Mouse (Mus musculus) bone marrow macrophage, adult 2 months (primary cell): ENCODE results near the gene Fam168a. TPM values are rescaled to one million over a fixed set of nuclear protein-coding genes. Genes with fewer than 3 reads are reported as not detected.

ENCODE experiments used
- H3K27ac ChIP-seq: 2 replicates; pipeline ENCODE4 v1.5.1; 2012; ENCODE audit warnings: low read depth, low read length; ENCODE audit not compliant: insufficient read depth
- H3K4me1 ChIP-seq: 2 replicates; pipeline ENCODE4 v1.6.1; 2012; ENCODE audit warnings: low read length; ENCODE audit not compliant: control insufficient read depth, insufficient read depth
- H3K4me3 ChIP-seq: 2 replicates; pipeline ENCODE4 v1.5.1; 2012; ENCODE audit warnings: mild to moderate bottlenecking, low read length, moderate library complexity; ENCODE audit not compliant: insufficient read depth
- CTCF ChIP-seq: IDR thresholded peaks from 2 replicates; pipeline ENCODE4 v1.5.1; 2012; ENCODE audit warnings: low read depth, mild to moderate bottlenecking, low read length, moderate library complexity
- POLR2A ChIP-seq: IDR thresholded peaks from 2 replicates; pipeline ENCODE4 v1.6.1; 2012; ENCODE audit warnings: mild to moderate bottlenecking, low read depth, low read length, borderline replicate concordance
- polyA plus RNA-seq: library from polyadenylated mRNA; stranded (reverse); fragments of >200 nt; gene quantifications from 2 replicates; pipeline ENCODE4 v1.2.4, GENCODE M21; 2012; ENCODE audit not compliant: missing spikeins, insufficient read depth, insufficient read length

The Fam168a gene
- polyA plus RNA-seq, 1 experiment, result 32.1 TPM

DNA sequence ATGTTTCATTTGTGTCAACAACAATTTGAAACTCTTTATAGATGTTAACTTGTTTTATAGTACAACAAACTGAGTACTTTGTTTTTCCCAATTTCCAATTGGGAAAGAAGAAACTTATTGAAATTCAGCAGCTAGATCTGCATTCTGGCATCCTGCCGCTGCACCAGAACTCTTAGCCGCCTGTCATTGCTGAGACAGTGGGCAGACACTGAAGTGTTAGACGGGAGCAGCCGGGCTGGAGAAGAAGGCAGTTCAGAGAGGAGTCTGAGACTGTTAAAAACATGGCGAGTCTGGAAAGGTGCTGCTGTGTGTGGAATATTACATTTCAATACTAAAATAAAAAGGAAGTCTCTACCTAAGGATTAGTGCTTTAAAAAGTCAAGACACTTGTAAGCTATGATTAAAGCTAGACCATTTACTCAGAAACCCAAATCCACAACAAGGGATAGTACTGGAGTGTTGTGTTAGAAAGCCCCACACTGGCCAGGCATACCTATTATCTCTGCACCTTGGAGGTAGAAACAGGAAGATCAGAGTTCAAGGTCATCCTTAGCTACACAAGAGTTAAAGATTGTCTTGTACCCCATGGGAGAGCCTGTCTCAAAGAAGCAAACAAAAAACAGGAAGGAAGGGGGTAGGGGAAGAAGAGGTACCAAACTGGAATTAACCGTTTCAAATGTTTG lies 110.5 kb downstream of the Fam168a start:
- Histone ChIP-seq H3K4me3 (no peak overlapping the region), H3K27ac (no peak overlapping the region), H3K4me1 (peaks cover 22% of the 10 kb centered on the region)
- TF ChIP-seq CTCF, result no peak
- TF ChIP-seq POLR2A, result no peak

DNA sequence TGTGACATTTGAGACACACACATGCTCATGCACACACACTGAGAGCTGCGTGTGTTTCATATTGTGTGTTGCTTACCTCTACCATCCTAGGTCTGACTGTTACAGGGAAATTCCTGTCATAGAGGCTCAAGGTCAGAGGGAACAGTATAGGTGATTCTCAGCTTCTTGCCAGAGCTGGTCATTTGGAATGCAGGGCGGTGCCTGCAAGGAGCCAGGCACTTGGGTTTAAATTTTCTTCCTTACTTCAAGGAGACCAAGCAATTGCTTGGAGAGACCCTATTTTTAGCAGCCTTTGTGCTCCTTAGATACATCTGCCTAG lies 111.0 kb downstream of the Fam168a start:
- Histone ChIP-seq H3K4me3 (no peak overlapping the region), H3K4me1 (peaks cover 22% of the 10 kb centered on the region), H3K27ac (no peak overlapping the region)
- TF ChIP-seq CTCF (no peak), POLR2A (no peak)

DNA sequence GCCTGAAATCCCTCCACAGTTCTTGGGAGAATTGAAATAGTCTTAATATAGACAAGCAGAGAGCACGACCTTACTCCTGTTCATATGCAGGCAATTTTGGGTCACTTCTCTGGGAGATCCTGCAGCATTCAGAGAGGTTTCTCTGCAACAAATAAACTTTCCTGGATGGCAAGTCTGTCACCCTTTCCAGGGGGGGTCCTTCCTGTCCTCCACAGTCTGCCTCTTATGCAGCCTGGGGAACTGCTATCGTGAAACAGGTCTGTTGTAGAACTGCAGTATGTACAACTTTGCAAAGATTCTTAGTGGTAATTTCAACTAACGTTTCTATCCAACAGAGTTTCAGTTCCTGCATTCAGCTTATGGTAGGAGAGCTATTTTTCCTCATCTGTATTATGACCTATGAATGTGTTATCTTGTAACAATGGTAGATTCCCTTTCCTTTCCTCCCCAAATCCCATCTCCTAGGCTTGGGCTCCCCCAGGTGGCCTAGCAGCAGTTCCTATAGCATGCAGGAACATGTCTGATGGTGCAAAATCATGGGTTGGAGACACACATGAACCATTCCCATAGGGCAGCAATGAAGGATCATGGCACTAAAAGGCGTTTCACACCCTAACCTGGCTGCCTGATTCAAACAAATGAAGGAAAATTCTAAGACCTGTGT lies 112.1 kb downstream of the Fam168a start:
- Histone ChIP-seq H3K27ac (no peak overlapping the region), H3K4me3 (no peak overlapping the region), H3K4me1 (peaks cover 22% of the 10 kb centered on the region)
- TF ChIP-seq POLR2A (no peak), CTCF (no peak)

GRCm38 (mm10) chr7:100824661-100825060 lies 118.2 kb downstream of the Fam168a start:
- no peak overlapping the region for H3K4me3 ChIP-seq
- H3K27ac ChIP-seq, result no peak overlapping the region
- TF ChIP-seq CTCF, result no peak
- no peak for TF ChIP-seq POLR2A
- no peaks in the 10 kb centered on the region for H3K4me1 ChIP-seq

DNA sequence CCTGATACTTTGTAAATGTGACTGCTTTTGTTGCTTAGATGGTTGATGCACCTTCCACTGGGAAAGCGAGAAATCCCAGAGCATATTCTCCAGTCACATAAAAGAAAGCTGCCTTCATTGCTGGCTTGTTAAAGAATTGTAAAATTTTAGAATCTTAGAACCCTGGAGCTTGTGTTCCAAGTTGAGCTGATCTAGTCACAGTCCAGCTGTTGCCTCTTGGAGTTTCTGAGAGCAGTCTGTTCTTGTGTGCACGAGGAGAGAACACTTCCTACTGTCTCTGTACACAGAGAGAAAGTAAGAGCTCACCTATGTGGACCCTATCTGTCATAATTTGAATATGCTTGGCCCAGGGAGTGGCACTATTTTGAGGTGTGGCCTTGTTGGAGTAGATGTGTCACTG lies 122.1 kb downstream of the Fam168a start:
- TF ChIP-seq CTCF, result no peak
- Histone ChIP-seq H3K4me3 (no peak overlapping the region), H3K4me1 (no peaks in the 10 kb centered on the region), H3K27ac (no peak overlapping the region)

DNA sequence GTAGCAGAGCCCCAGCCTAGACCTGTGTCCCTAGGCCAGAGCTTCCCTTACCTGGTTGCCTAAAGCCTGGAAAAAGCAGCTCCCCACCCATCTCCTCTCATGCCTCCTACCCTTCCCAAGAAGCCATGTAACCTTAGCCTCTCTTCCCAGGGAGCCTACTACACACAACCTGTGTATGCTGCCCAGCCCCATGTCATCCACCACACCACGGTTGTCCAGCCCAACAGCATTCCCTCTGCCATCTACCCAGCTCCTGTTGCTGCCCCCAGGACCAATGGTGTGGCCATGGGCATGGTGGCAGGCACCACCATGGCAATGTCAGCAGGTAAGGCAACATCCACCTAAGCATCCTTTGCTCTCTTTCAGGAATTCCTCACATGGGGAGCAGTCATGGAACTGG lies 127.4 kb downstream of the Fam168a start:
- Histone ChIP-seq H3K27ac (no peak overlapping the region), H3K4me1 (no peaks in the 10 kb centered on the region), H3K4me3 (no peak overlapping the region)
- TF ChIP-seq CTCF, result no peak
- no peak for TF ChIP-seq POLR2A

- no peak for TF ChIP-seq POLR2A
- no peak for TF ChIP-seq CTCF
- Histone ChIP-seq H3K27ac (no peak overlapping the region), H3K4me3 (no peak overlapping the region), H3K4me1 (peaks cover 4% of the 10 kb centered on the region; the same call in 1 of the 2 replicates)
These were observed 128.7 kb downstream of the Fam168a start for GRCm38 (mm10) chr7:100835168-100835567.

DNA sequence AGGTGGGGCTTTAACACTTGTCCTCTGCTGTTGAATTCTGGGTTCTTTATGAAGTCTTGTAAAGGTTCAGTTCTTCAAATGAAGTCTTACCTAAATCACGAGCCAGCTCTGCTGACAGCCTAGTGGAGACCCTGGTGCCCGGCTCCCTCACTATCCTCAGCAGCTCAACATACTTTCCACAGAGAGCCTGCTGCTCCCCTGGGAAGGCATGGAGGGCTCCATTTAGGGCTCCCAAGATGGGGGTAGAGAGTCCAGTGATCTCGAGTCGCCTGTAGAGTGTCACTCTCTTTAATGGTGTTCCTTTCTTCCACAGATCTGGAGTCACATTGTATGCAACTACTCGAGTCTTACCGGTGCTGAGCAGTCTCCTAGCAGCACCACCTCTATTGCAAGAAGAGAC lies 129.3 kb downstream of the Fam168a start:
- Histone ChIP-seq H3K4me1 (peaks cover 5% of the 10 kb centered on the region; the same call in 1 of the 2 replicates), H3K4me3 (no peak overlapping the region), H3K27ac (no peak overlapping the region)
- TF ChIP-seq CTCF, result no peak
- TF ChIP-seq POLR2A, result no peak

DNA sequence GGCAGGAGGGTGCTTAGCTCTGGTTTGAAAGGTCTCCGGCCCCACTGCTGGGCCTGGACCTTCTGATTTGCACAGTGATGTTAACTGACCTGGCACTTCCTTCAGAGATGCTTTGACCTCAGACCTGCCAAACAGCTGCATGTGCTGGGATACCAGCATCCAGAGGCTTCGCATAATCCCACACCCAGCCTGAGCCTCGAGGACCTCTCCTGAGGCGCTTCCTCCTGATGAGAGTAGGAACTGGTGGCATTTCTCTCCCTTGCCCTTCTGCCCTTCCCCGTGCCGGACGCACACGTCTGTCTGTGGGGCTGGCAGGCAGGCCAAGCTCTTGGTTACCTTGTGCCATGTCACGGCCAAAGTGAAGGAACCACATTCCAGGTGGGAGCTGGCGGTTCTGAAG lies 130.2 kb downstream of the Fam168a start:
- H3K4me3 ChIP-seq, result no peak overlapping the region
- TF ChIP-seq CTCF, result no peak
- no peak overlapping the region for H3K27ac ChIP-seq
- H3K4me1 ChIP-seq, result peaks cover 5% of the 10 kb centered on the region; the same call in 1 of the 2 replicates

- Histone ChIP-seq H3K4me1 (peaks cover 5% of the 10 kb centered on the region; the same call in 1 of the 2 replicates), H3K4me3 (no peak overlapping the region), H3K27ac (no peak overlapping the region)
- no peak for TF ChIP-seq CTCF
- TF ChIP-seq POLR2A, result no peak
These were observed 131.3 kb downstream of the Fam168a start for GRCm38 (mm10) chr7:100837701-100838100.
